Mouse (Mus musculus): ENCODE measurements at regions not wholly inside any gene's neighbourhood (a gene's known extent, or its start where the extent isn't known, plus 50 kb on each side); places are given as distances from the start of the nearest gene placed in this dataset.

- DNase-seq (ENCODE audit: low spot score) = no peak
These were observed 62.7 kb downstream of the Smim20 start for GRCm38 (mm10) chr5:53329591-53329990.

GRCm38 (mm10) chr5:53336704-53337103, 69.8 kb downstream of the Smim20 start:
- no peak for DNase-seq (ENCODE audit: low spot score)

- no peak for DNase-seq (ENCODE audit: low spot score)
These were observed 70.9 kb downstream of the Smim20 start for GRCm38 (mm10) chr5:53337816-53338215.

- no peak for DNase-seq (ENCODE audit: low spot score)
These were observed 78.3 kb downstream of the Smim20 start for GRCm38 (mm10) chr5:53345164-53345563.

- peak; percentile 69 for DNase-seq (ENCODE audit: low spot score)
These were observed 79.1 kb downstream of the Smim20 start for GRCm38 (mm10) chr5:53346028-53346427.

- peak; percentile 20 for DNase-seq (ENCODE audit: low spot score)
These were observed 79.9 kb downstream of the Smim20 start for GRCm38 (mm10) chr5:53346756-53347155.

GRCm38 (mm10) chr5:53352852-53353251, 86.0 kb downstream of the Smim20 start:
- DNase-seq (ENCODE audit: low spot score) = no peak

- no peak for DNase-seq (ENCODE audit: low spot score)
These were observed 87.4 kb downstream of the Smim20 start for GRCm38 (mm10) chr5:53354296-53354695.

GRCm38 (mm10) chr5:53355069-53355468, 88.2 kb downstream of the Smim20 start:
- DNase-seq (ENCODE audit: low spot score) = peak; percentile 84

GRCm38 (mm10) chr5:53357086-53357608, 90.3 kb downstream of the Smim20 start:
- DNase-seq (ENCODE audit: low spot score) = no peak

GRCm38 (mm10) chr5:53358181-53358580, 91.3 kb downstream of the Smim20 start:
- no peak for DNase-seq (ENCODE audit: low spot score)

GRCm38 (mm10) chr5:53359887-53360286, 93.0 kb downstream of the Smim20 start:
- no peak for DNase-seq (ENCODE audit: low spot score)

GRCm38 (mm10) chr5:53361295-53361694, 94.4 kb downstream of the Smim20 start:
- DNase-seq (ENCODE audit: low spot score) = no peak

GRCm38 (mm10) chr5:53363898-53364297, 97.0 kb downstream of the Smim20 start:
- DNase-seq (ENCODE audit: low spot score) = no peak

GRCm38 (mm10) chr5:53366882-53367561, 98.9 kb upstream of the Rbpj start:
- no peak for DNase-seq (ENCODE audit: low spot score)

- DNase-seq (ENCODE audit: low spot score) = no peak
These were observed 95.7 kb upstream of the Rbpj start for GRCm38 (mm10) chr5:53370272-53370671.

- peak; percentile 21 for DNase-seq (ENCODE audit: low spot score)
These were observed 94.3 kb upstream of the Rbpj start for GRCm38 (mm10) chr5:53371638-53372037.

- no peak for DNase-seq (ENCODE audit: low spot score)
These were observed 92.6 kb upstream of the Rbpj start for GRCm38 (mm10) chr5:53373315-53373714.

GRCm38 (mm10) chr5:53376856-53377255, 89.1 kb upstream of the Rbpj start:
- DNase-seq (ENCODE audit: low spot score) = no peak

GRCm38 (mm10) chr5:53377698-53378097, 88.3 kb upstream of the Rbpj start:
- no peak for DNase-seq (ENCODE audit: low spot score)

GRCm38 (mm10) chr5:53378106-53378505, 87.8 kb upstream of the Rbpj start:
- DNase-seq (ENCODE audit: low spot score) = no peak

GRCm38 (mm10) chr5:53378599-53378998, 87.4 kb upstream of the Rbpj start:
- DNase-seq (ENCODE audit: low spot score) = no peak

GRCm38 (mm10) chr5:53379612-53380011, 86.3 kb upstream of the Rbpj start:
- peak; percentile 44 for DNase-seq (ENCODE audit: low spot score)

- no peak for DNase-seq (ENCODE audit: low spot score)
These were observed 85.7 kb upstream of the Rbpj start for GRCm38 (mm10) chr5:53380203-53380602.

Data from ovary, postnatal 36 days (tissue).